In the genomic region with DNA sequence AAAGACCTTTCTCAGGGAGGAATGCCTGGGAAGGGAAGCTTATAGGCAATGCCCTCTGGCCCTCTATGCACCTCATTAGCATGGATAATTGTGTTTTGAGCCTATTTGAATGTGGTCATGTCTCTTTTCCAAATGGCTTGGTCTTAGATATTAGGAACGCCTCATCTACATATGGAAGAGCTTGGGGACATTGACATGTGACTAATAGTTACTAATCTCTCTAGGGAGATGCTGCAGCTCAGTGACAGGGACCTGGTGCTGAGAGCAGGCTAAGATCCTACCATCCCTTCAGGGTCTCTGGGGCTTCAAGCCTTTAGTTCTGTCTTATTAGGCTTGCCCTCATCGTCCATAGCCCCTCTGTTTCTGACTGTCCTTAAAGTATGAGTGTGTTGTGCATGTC, we compare ENCODE assay signal across 30 mouse cellular contexts.
"Had no signal": no experiment of that assay in that cellular context is flagged by ENCODE, and none has a peak within 500 bp of the region (broad histone marks: within the 10 kb centered on the region; RNA-seq: fewer than 3 reads in every experiment).

No protein-coding gene starts in this region.

- H3K27ac ChIP-seq: left cerebral cortex, adult 2 months; limb, embryonic 10.5 days; limb, embryonic 12.5 days; limb, embryonic 13.5 days; limb, embryonic 15.5 days; liver, embryonic 12.5 days; liver, embryonic 13.5 days; liver, embryonic 14.5 days; liver, embryonic 15.5 days; lung, embryonic 15.5 days; macrophage; midbrain, embryonic 10.5 days; midbrain, embryonic 15.5 days; neural tube, embryonic 12.5 days; neural tube, embryonic 13.5 days had no signal

- H3K27me3 ChIP-seq: limb, embryonic 12.5 days; limb, embryonic 13.5 days; limb, embryonic 15.5 days; liver, embryonic 12.5 days; liver, embryonic 13.5 days; liver, embryonic 15.5 days; lung, embryonic 15.5 days; megakaryocyte, embryonic 14.5 days; midbrain, embryonic 15.5 days; neural tube, embryonic 12.5 days; neural tube, embryonic 13.5 days had no signal

- DNase-seq: left cerebral cortex, postnatal 4 days; liver; liver, embryonic 13.5 days; liver, postnatal 0 days; lung, adult 18-20 months; lung, adult 2 months; lung, embryonic 14.5 days; lung, postnatal 10 days; lung, postnatal 14 days; lung, postnatal 36 days; lung, postnatal 4 days; midbrain, embryonic 14.5 days had no signal

- H3K4me3 ChIP-seq: left cerebral cortex, adult 2 months; limb, embryonic 10.5 days; limb, embryonic 12.5 days; limb, embryonic 13.5 days; limb, embryonic 15.5 days; liver, embryonic 12.5 days; liver, embryonic 13.5 days; liver, embryonic 15.5 days; lung, embryonic 15.5 days; megakaryocyte, embryonic 14.5 days; midbrain, embryonic 10.5 days; midbrain, embryonic 15.5 days; myocyte; neural tube, embryonic 12.5 days; neural tube, embryonic 13.5 days had no signal

- H3K9ac ChIP-seq: limb, embryonic 12.5 days; limb, embryonic 13.5 days; limb, embryonic 15.5 days; liver, embryonic 12.5 days; liver, embryonic 13.5 days; liver, embryonic 14.5 days; liver, embryonic 15.5 days; liver, postnatal 0 days; lung, embryonic 14.5 days; lung, embryonic 15.5 days; midbrain, embryonic 15.5 days; neural tube, embryonic 12.5 days; neural tube, embryonic 13.5 days had no signal

- H3K4me1 ChIP-seq: limb, embryonic 10.5 days; limb, embryonic 12.5 days; limb, embryonic 13.5 days; limb, embryonic 15.5 days; liver, embryonic 12.5 days; liver, embryonic 13.5 days; liver, embryonic 15.5 days; lung, embryonic 15.5 days; megakaryocyte, embryonic 14.5 days; midbrain, embryonic 10.5 days; midbrain, embryonic 15.5 days; neural tube, embryonic 12.5 days; neural tube, embryonic 13.5 days had no signal

- H3K9me3 ChIP-seq: limb, embryonic 10.5 days; limb, embryonic 12.5 days; limb, embryonic 15.5 days; liver, embryonic 12.5 days; liver, embryonic 13.5 days; liver, embryonic 15.5 days; lung, embryonic 15.5 days; megakaryocyte, embryonic 14.5 days; midbrain, embryonic 10.5 days; neural tube, embryonic 12.5 days; neural tube, embryonic 13.5 days had no signal

- H3K4me2 ChIP-seq: limb, embryonic 12.5 days; limb, embryonic 13.5 days; limb, embryonic 15.5 days; liver, embryonic 11.5 days; liver, embryonic 12.5 days; liver, embryonic 13.5 days; liver, embryonic 15.5 days; lung, embryonic 14.5 days; lung, embryonic 15.5 days; midbrain, embryonic 15.5 days; neural tube, embryonic 12.5 days; neural tube, embryonic 13.5 days had no signal

- H3K36me3 ChIP-seq: limb, embryonic 10.5 days; limb, embryonic 12.5 days; limb, embryonic 13.5 days; limb, embryonic 15.5 days; liver, embryonic 12.5 days; liver, embryonic 13.5 days; liver, embryonic 15.5 days; lung, embryonic 15.5 days; midbrain, embryonic 10.5 days; midbrain, embryonic 15.5 days; neural tube, embryonic 12.5 days; neural tube, embryonic 13.5 days had no signal

- ATAC-seq: liver, embryonic 12.5 days; liver, postnatal 0 days; lung, postnatal 0 days; midbrain, embryonic 15.5 days had no signal
